Mouse (Mus musculus) frontal cortex, adult (tissue): ENCODE data around the gene Sdk1.

Experiments
- ATAC-seq: cut with Nextera tagmentation; 2 replicates; pipeline ENCODE4 v1.9.2; 2017; ENCODE audit warnings: mild to moderate bottlenecking, moderate library complexity, mixed read lengths; ENCODE audit not compliant: low TSS enrichment

The Sdk1 gene

DNA sequence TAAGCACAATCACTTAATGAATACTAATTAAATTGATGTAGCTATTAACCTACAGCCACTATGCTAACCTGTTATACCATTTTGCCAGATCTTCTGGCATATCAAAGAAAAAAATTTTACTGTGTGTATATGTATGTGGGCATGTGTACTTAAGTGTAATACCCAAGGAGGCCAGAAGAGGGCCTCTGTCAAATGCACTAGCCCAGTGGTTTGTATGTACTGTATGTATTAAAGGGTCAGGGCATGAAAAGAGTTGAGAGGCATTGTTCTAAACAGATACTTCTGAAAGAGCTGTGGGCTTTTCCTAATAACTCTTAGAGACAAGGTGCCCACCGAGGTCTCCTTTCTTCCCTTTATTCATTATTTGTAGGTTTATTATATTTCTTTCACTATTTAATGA lies 759.0 kb downstream of the Sdk1 start:
- ATAC-seq, result no peak

DNA sequence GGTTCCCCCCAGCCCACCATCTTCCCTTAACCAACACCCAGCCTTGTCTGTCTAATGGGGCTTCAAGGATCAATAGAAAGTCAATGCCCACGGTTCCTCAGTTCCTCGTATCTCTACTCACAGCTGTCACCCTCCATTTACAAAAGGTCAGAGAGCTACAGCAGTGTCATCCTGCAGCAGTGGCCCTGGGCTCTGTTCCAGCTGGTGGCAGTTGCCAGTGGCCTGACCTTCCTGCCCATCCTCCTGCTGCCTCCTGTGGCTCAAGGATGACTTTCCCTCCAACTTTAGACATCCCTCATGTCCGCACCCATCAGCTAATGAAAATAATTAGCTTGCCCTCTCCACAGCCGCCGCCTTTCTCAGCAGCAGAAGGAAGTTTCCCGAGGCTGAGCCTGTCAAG lies 759.8 kb downstream of the Sdk1 start:
- ATAC-seq, result no peak

DNA sequence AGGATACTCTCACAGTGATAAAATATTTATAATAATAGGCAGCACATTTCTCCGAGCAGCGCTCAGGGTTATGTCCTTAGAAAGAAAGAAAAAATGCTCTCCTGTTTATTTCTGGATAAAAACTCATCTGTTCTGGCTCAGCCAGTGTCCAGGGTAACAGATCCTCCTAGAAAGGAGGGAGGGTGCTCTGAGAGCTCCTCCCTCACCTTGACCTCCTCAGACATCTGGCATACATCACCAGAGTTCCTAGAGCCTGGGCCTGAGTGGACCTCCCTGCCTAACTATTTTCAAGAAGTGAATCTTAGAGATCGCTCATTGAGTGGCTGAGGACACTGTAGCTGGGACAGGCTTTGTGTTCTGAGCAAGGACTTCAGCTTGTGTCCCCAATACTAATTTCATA lies 760.7 kb downstream of the Sdk1 start:
- ATAC-seq, result no peak

DNA sequence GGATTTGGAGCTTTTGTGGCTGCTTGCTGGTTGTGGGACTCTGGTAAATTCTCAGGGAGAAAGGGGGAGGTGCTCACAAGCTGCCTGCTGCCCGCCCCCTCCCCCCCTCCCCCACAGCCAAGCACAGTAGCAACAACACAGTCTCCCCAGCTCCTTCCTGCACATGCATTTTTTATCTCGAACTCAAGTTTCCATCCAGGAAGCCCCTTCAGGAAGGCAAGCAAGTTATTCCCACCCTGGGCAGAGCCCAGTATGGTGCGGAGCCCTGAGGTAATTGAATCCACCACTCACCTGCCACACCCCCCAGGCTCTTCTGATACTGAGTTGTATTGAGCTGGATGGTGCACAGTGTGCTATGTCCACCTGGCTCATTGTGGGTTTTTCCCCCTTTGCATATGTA lies 768.9 kb downstream of the Sdk1 start:
- ATAC-seq, result no peak

DNA sequence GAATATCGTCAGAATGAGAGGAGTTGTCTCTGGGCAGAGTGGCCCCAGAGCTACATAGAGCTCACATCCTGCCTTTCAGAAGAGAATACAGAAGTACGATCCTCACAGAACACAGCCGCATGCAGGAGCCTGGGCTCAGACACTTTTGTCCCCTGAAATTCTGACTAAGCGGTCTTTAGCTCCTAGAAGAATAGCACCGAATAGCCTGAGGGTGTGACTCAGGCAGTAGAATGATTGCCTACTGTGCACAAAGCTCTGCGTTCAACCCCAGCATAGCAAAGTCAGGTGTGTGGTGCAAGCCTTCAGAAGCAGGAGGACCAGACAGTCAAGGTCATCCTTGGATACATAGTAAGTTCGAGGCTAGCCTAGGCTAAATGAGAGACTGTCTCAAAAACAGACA lies 775.7 kb downstream of the Sdk1 start:
- no peak for ATAC-seq

DNA sequence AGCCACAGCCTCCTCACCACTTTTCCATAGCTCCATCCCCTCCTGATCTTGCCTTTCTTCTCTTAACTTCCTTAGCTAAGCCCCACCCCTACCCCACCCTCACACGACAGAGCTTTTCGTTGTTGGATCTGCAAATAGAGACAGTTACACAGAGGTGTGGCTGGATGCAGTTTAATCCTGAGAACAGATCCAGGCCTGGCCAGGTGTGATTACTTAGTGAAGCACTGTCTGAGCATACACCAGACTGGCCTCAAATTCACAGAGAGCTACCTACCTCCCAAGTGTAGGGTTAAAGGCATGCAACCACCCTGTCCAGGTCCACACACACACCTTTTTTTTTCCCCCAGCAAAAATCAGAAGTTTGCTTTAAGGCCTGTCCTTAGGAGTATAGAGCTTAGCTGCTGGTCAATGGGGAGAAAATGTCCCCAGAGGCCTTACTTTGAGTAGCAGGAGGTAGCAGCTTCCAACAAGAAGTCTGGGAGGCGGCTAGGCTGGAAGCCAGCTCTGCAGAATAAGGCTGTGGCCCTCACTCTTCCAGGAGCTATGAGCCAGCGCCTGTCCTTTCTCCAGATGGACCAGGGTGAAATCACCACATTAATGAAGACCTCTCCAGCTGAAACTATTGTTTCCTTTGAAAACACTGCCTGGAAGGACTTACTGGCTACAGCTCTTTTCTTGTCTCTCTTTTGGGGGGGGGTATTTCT lies 781.7 kb downstream of the Sdk1 start:
- ATAC-seq, result no peak

DNA sequence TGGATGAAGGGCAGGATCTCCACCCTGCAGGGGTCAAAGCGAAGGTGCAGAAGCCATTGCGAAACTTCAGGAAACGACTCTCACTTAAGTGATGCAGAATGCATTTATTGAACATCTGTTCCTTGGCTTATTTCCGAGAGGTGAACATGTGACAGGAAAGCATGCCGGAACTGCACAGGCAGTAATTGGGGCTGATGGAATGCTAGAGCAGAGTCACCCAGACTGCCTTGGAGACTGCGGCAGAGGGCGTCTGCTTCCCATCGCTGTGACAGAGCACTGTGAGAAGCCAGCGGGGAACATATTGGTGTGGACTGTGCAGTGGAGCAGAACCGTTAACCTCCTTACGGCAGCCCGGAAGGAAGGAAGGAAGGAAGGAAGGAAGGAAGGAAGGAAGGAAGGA lies 783.2 kb downstream of the Sdk1 start:
- no peak for ATAC-seq

DNA sequence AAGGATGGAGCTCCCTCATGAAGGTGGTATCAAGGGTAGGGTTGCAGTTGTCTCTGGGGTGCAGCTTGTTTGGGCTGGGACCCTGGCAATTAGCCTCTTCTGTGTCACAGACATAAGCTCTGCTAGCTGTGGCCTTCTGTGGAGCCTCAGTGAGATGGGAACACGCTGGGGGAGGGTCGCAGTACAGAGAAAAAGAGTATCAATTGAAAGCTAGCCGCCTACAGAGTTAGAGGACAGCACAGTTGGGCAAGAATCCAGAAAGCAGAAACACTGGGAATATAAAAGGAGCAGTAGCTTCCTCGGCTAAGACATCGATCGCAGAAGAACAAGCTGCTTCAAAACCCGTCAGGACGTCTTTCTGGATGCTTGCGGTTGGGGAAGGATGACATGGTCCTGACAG lies 795.2 kb downstream of the Sdk1 start:
- ATAC-seq, result no peak

DNA sequence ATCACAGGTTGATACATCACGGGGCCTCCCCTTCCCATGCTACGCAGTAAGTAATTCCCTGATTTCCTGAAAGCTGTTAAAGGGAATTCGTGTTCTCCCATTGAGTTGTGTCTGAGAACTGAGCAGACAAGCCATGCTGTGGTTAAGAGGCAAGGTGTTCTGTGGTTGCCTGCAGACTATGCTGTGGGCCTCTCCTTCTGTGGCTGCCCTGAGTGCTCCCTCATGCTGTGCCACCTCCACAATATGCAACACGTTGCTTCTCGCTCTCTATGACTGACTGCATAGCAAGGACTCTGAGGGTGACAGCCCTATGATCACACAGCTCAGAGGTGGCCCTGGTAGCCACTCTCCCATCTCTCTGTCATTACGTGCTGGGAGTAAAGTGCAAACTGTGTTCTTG lies 797.9 kb downstream of the Sdk1 start:
- ATAC-seq, result no peak

DNA sequence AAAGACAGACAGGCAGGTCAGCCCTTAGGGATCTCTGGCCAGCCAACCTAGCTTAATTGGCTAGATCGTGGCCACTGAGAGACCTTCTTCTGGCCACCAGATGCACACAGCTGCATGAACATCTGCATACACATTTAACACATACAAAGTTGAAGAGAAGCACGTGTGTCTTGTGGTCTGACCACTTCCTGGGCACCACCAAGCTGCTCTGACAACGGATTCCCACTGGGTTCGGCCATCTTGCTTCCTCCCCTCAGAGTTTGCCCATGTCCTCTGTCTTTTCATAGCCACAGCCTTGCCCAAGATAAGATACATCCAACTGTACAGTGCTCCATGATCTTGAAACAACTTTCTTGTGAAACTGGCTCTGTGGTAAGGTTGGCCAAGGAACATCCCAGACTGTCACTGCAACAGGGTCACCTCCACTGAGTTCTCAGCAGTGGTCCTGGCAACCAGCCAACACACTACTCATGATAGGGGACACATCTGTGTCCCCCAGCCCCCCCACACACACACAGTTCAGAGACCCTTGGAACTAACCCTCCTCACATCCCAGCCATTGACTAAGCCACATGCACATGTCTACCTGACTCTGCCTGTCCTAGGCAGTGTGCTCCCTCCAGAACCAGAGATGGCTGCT lies 798.7 kb downstream of the Sdk1 start:
- no peak for ATAC-seq

DNA sequence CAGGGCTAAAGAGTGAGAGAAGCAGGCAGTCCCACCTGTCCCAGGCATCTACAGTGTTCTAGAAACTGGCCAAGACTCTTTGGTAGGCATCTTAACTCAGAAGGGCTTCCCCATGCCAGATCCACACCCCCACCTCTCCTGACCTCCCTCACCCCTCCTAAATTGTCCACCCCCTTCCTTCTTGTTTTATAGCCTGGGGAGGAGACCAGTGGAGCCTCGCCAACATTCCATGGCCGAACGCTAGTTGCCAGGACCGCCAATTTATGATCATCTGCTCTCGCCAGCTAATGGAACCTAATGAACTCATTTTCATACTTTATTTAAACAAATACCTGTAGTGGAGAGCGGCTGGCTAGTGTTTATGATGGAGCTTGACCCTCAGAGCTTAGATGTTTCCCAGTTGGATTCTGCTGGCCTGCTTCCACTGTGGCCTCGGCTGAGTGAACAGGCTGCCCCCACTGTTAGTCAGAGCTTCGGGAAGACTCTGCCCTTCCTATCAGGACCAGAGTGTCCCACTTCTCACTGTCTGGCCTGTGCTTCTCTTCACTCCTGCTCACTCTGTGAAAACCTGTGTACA lies 800.0 kb downstream of the Sdk1 start:
- ATAC-seq, result no peak

DNA sequence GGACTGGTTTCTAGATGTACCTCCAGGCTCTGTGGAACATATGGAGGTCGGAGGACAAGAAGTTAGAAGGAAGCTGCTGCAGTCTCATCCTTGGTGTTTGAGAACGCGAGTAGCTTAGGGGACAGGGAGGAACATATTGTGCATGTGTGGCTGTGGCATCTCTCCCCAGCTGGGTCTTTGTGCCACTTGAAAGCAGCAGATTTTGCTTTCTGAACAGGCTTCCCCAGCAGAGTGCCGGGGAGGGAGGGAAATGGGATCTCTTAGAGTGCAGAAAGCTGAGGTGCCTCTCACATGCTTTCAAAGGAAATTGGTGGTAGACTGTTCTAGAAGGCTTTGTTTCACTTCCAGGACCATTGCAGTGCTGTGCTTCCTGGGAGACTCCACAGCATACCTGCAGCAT lies 820.5 kb downstream of the Sdk1 start:
- ATAC-seq, result no peak

DNA sequence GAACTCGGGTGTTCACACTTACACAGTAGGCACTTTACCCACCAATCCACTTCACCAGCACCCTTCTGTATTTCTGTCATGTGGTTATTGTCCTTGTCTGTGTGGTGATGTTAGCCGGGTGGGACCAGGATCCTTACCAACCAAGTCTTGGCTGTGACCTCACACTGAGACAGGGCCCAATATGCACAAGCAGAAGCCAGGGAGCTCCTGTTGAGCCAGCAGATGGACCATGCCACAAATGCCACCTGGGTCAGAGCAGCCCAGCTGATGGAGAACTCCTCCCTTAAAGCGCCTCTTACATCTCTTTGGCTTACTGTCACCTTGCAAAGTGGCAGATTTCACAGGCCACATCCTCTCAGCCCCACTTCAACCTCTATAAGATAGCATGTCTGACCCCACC lies 830.0 kb downstream of the Sdk1 start:
- no peak for ATAC-seq

DNA sequence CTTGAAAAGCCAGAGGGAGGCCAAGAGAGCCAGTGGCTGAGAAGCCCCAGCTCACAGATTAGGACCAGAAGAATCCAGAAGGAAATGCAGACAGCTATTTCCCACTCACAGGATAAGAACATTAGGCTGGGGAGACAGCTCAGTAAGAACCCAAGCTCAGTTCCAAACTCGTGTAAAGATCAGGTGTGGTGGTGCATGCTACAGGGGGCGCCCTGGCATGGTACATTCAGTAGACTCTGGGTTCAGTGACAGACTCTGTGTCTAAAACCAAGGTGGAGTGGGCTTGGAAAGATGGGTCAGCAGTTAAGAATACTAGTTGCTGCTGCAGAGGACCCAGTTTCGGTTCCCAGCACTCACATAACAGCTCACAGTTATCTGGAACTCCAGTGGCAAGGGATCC lies 832.6 kb downstream of the Sdk1 start:
- no peak for ATAC-seq

DNA sequence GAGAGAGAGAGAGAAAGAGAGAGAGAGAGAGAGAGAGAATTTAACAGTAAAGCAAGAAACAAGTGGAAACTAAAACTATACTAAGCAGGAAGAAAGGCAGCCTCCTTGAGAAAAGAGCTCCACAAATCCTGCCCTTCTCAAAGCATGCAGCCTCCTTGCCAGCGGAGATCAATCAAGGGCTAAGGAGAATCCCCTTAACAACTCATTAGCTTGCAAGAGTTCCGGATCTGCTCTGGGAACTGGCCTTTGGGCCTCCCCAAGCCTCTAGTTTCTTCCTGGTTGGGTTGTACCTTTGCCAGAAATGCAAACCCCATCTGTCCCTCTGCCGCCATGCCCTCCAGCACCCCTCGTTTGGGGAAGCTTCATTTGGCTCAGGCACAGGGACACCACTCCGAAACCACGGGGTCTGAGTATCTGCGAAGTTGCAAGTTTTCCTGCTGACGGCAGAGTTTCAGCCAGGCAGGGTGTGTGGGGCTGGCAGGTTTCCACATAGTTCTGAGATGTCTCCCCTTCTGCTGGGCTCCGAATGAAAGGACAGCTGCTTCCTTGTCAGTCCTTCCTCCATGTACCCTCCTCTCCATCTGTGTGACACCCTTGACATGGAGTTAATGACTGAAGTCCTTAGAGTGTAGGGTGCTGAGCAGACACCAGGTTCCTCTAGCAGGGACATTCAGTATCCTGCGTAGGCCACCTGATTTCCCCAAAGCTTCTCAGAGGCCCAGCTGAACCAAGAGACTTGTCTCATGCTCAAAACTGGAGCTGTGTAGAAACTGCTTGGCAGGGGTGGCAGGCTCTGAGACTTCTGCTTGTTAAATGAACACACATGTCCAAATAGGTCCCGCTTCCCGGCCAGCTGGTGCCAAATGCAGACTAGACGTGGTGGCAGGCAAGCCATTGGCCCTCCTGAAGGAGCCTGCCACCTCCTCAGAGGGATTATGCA lies 833.5 kb downstream of the Sdk1 start:
- peak; percentile 67; the same call in 1 of the 2 replicates for ATAC-seq

DNA sequence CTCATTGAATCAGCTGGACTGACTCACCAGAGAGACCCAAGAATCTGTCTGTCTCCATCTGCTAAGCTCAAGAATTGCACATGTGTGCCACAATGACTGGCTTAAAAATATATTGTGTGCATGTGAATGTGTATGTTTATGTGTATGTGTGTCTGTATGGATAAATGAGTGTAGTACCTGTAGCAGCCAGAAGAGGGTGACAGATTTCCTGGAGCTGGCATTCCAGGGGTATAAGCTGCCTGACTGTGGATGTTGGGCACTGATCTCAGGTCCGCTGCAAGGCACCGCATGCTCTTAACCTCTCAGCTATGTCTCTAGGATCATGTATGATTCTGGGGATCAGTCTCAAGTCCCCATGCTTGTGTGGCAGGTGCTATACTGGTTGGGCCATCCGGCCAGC lies 839.4 kb downstream of the Sdk1 start:
- ATAC-seq, result no peak

DNA sequence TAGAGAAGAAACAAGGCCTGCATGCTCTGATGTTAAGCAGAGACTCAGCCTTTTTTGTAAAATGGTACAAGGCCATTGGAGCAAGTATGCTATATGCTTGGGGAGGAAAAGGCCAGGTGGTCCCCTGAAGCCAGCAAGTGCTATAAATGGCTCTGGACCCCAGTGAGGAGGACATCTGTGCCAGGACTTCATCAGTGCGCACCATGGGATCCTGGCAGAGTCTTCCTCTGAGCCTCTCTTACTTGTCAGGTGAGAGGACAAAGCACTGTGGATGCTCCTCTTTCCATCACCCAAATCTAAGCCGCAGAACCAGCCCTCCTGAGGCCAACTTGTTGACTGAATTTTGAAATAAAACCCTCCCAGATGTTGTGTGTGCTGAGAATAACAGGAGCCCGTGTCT lies 839.8 kb downstream of the Sdk1 start:
- no peak for ATAC-seq

DNA sequence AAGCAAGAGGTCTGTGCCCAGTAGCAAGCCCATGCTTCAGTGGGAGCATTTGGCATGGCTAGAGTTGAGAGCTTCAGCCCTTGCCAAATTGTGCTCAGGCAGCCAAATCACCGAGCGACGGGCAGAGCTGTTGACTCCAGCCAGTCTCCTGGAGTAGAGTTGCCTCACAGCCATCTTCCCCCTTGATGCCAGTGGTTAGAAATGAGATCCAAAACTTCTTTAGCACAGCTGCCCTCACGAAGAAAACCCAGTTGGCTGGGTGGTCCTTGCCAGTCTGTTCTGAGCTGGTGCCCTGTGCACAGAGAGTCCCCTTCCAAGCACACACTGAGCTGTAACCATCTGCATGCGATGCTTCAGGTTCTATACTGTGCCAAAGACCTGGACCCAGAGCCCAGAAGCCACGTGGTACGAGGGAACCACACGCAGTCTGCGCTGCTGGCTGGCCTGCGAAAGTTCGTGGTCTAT lies 855.1 kb downstream of the Sdk1 start:
- no peak for ATAC-seq

DNA sequence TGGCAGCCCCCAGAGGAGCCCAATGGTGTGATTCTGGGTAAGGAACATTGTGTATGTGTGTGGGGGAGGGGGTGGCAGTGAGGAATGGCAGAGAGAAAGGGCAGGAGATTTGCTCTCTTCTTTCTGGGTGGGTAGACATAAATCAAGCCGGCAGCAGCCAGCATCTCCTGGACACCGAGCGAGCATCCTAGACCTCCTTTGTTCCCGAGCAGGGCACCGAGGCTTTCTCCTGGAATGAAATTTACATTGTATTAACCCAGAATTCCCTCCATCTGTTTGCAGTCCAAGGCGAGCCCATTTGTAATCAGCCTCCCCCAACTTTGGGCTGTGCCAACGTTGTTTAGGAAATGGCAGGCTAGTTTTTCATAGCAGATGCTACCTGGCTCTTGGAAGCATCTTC lies 858.9 kb downstream of the Sdk1 start:
- no peak for ATAC-seq

DNA sequence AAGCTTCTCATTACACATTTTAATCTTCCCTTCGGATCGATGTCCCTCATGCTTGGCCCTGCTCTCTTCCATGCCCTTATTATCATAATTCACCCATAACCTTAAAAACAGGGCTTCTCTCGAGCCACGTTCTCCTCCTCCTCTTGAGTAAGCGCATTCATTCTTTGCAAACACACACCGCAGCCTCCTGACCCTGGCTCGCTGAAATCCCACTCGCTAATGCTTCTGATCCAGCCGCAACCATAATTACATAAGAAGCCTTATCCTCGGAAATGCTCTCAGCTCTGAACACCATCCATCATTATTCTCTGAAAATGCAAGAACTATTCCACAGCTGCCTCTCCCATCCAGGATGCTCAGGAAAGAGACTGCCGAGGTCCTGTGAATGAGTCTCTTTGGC lies 866.1 kb downstream of the Sdk1 start:
- ATAC-seq, result no peak

DNA sequence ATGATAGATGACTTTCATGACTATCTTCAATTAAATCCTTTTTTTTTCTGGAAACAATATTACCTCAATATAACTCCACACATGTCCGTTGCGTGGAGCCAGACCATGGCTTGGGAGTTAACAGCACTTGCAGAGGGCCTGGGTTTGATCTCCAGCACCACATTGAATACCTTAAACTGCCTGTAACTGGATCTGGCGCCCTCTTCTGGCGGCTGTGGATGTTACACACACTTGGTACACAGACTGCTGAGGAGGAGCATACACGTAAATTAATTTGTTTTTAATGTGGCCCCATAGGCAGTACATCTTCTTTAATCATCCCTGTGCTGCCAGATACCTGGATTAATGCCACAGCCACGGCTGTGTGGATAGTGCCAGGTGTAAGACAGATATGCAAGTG lies 870.7 kb downstream of the Sdk1 start:
- ATAC-seq, result no peak
